8 mouse cellular contexts compared by ENCODE assay signal in genomic region chr1:34750061-34751054, GRCm38 (mm10).
A peak's percentile ranks its signal among the peaks of the same experiment; 100 is the strongest.
DNase-seq lines count a peak whose midpoint lies in the region; ATAC-seq and TF ChIP-seq lines count a peak whose summit lies in the region.

No protein-coding gene starts in this region.

- no peak overlapping the region for H3K9ac ChIP-seq in liver, embryonic 16.5 days (ENCODE audit: low read depth, low read length)
- H3K9ac ChIP-seq in stomach, embryonic 16.5 days (ENCODE audit: low read length): peak overlapping the region; percentile 69

- ATAC-seq in liver, embryonic 16.5 days (ENCODE audit: low read depth): no peak
- ATAC-seq in stomach, embryonic 16.5 days (ENCODE audit: insufficient read depth, low FRiP score): peak; percentile 44

- H3K4me2 ChIP-seq in liver, embryonic 16.5 days (ENCODE audit: low read depth, low read length): peak overlapping the region; percentile 44
- H3K4me2 ChIP-seq in stomach, embryonic 16.5 days (ENCODE audit: low read depth, low read length): peak overlapping the region; percentile 86

- no peaks in the 10 kb centered on the region for H3K36me3 ChIP-seq in E14TG2a.4 (ENCODE audit: insufficient read depth, low read length)
- H3K36me3 ChIP-seq in hindbrain, embryonic 10.5 days: no peaks in the 10 kb centered on the region
- no peaks in the 10 kb centered on the region for H3K36me3 ChIP-seq in liver, embryonic 16.5 days (ENCODE audit: control insufficient read depth, insufficient read depth)
- H3K36me3 ChIP-seq in stomach, embryonic 16.5 days (ENCODE audit: control insufficient read depth, insufficient read depth, low read length): no peaks in the 10 kb centered on the region

- DNase-seq in heart, adult 11 months: peak; percentile 78
- DNase-seq in heart, adult 18-20 months: no peak
- peak; percentile 59 to 67 for DNase-seq in cerebellum, postnatal 14 days
- peak; percentile 44 for DNase-seq in hindbrain, embryonic 10.5 days (ENCODE audit: low spot score)
- DNase-seq in urinary bladder, postnatal 14 days (ENCODE audit: low spot score): no peak

- peaks cover 84% of the 10 kb centered on the region for H3K27me3 ChIP-seq in E14TG2a.4 (ENCODE audit: insufficient read depth, low read length)
- peaks cover 76% of the 10 kb centered on the region for H3K27me3 ChIP-seq in hindbrain, embryonic 10.5 days (ENCODE audit: insufficient read depth, poor library complexity, severe bottlenecking)
- peaks cover 46% of the 10 kb centered on the region for H3K27me3 ChIP-seq in liver, embryonic 16.5 days (ENCODE audit: control insufficient read depth, insufficient read depth, low read depth, low read length)
- peaks cover 26% of the 10 kb centered on the region for H3K27me3 ChIP-seq in stomach, embryonic 16.5 days (ENCODE audit: control insufficient read depth, insufficient read depth, low read length)

- WGBS in hindbrain, embryonic 10.5 days: under 1% methylated on average over 108 of the region's 108 CpGs
- 2% methylated on average over 104 of the region's 108 CpGs for WGBS in liver, embryonic 16.5 days (ENCODE audit: insufficient replicate concordance)
- WGBS in stomach, embryonic 16.5 days: under 1% methylated on average over 100 of the region's 108 CpGs

- no peak for TF ChIP-seq CTCF in E14TG2a.4 (conservative IDR thresholded peaks at IDR 0.05; ENCODE audit: low read length)

- peak overlapping the region; percentile 82 for H3K27ac ChIP-seq in hindbrain, embryonic 10.5 days
- H3K27ac ChIP-seq in liver, embryonic 16.5 days (ENCODE audit: low read length): no peak overlapping the region
- H3K27ac ChIP-seq in stomach, embryonic 16.5 days (ENCODE audit: low read length): no peak overlapping the region

- H3K4me3 ChIP-seq in E14TG2a.4 (replicated peaks; ENCODE audit: low read length): peak overlapping the region; percentile 84
- peak overlapping the region; percentile 74 for H3K4me3 ChIP-seq in hindbrain, embryonic 10.5 days
- peak overlapping the region; percentile 32 for H3K4me3 ChIP-seq in liver, embryonic 16.5 days (ENCODE audit: low read depth, low read length)
- peak overlapping the region; percentile 54 for H3K4me3 ChIP-seq in stomach, embryonic 16.5 days (replicated peaks; ENCODE audit: low read length)

- peaks cover 21% of the 10 kb centered on the region for H3K4me1 ChIP-seq in E14TG2a.4 (replicated peaks; ENCODE audit: low read depth, low read length)
- H3K4me1 ChIP-seq in hindbrain, embryonic 10.5 days (replicated peaks): peaks cover 26% of the 10 kb centered on the region
- H3K4me1 ChIP-seq in liver, embryonic 16.5 days (ENCODE audit: control insufficient read depth, low read depth, low read length): no peaks in the 10 kb centered on the region
- H3K4me1 ChIP-seq in stomach, embryonic 16.5 days (ENCODE audit: control insufficient read depth, insufficient read depth, low read length): peaks cover 15% of the 10 kb centered on the region

- 0 out of 2 replicates have a peak, but pooled peaks cover 8% of the 10 kb centered on the region for H3K9me3 ChIP-seq in E14TG2a.4 (ENCODE audit: low read length)
- no peaks in the 10 kb centered on the region for H3K9me3 ChIP-seq in hindbrain, embryonic 10.5 days
- no peaks in the 10 kb centered on the region for H3K9me3 ChIP-seq in liver, embryonic 16.5 days (replicated peaks; ENCODE audit: control insufficient read depth, low read length)
- H3K9me3 ChIP-seq in stomach, embryonic 16.5 days (replicated peaks; ENCODE audit: control insufficient read depth, low read length): no peaks in the 10 kb centered on the region

Comparison
In these comparisons a context has a peak if more than half of its experiments do, and no peak if none do; other contexts are left out.
1. DNase-seq: peak in heart, adult 11 months (single experiment), cerebellum, postnatal 14 days (2 of 2) and hindbrain, embryonic 10.5 days (single experiment); none in heart, adult 18-20 months (0 of 2) and urinary bladder, postnatal 14 days (single experiment).
2. H3K4me3 ChIP-seq: peak in every context shown above with its lines; median percentile 84 in E14TG2a.4; 74 in hindbrain, embryonic 10.5 days; 54 in stomach, embryonic 16.5 days; 32 in liver, embryonic 16.5 days.